Mouse (Mus musculus) MEL (cell line): ENCODE data around the gene Patz1. TPM values are rescaled to one million over a fixed set of nuclear protein-coding genes. Genes with fewer than 3 reads are reported as not detected.
A peak's percentile ranks its signal among the peaks of the same experiment; 100 is the strongest.

Source experiments
- DNase-seq: peaks from one replicate; pipeline ENCODE4 v3.0.0; 2011; ENCODE audit warnings: low read depth, low spot score
- H3K27ac ChIP-seq: 2 replicates; pipeline ENCODE4 v1.5.1; 2012; ENCODE audit warnings: low read depth, mild to moderate bottlenecking, control low read depth, low read length, moderate library complexity; ENCODE audit not compliant: control insufficient read depth
- H3K27me3 ChIP-seq, 2 experiments: fragments of 150-350 bp in 1 of 2; sonication (generic) in 1 of 2; 2 replicates each; pipeline ENCODE4 v1.6.1; 2012; ENCODE audit warnings: low read length in 2 of 2, mild to moderate bottlenecking in 2 of 2, improper control_type of control experiment in 1 of 2, moderate library complexity in 1 of 2; ENCODE audit not compliant: insufficient read depth in 2 of 2, control insufficient read depth in 1 of 2
- H3K36me3 ChIP-seq, 2 experiments: 2 replicates each; pipeline ENCODE4 v1.6.1; 2012 to 2014; ENCODE audit warnings: low read length in 2 of 2, improper control_type of control experiment in 1 of 2, inconsistent platforms in 1 of 2, mild to moderate bottlenecking in 1 of 2; ENCODE audit not compliant: insufficient read depth in 2 of 2, control insufficient read depth in 1 of 2
- H3K4me1 ChIP-seq, 2 experiments: fragments of 150-350 bp in 1 of 2; sonication (generic) in 1 of 2; 2 replicates each; pipeline ENCODE4 v1.6.1; 2012; ENCODE audit warnings: low read length in 2 of 2, improper control_type of control experiment in 1 of 2, mild to moderate bottlenecking in 1 of 2; ENCODE audit not compliant: insufficient read depth in 2 of 2, control insufficient read depth in 1 of 2
- H3K4me3 ChIP-seq, 2 experiments: fragments of 150-350 bp in 1 of 2; sonication (generic) in 1 of 2; 2 replicates each; pipeline ENCODE4 v1.5.1; 2012; ENCODE audit warnings: low read depth in 2 of 2, low read length in 2 of 2, mild to moderate bottlenecking in 2 of 2, moderate library complexity in 2 of 2, control low read depth in 1 of 2, improper control_type of control experiment in 1 of 2; ENCODE audit not compliant: control insufficient read depth in 1 of 2, insufficient read depth in 1 of 2
- H3K79me2 ChIP-seq: 2 replicates; pipeline ENCODE4 v1.6.1; 2012; ENCODE audit warnings: mild to moderate bottlenecking, low read length, moderate library complexity; ENCODE audit not compliant: control insufficient read depth, poor library complexity, insufficient read depth
- H3K9ac ChIP-seq: 2 replicates; pipeline ENCODE4 v1.6.1; 2012; ENCODE audit warnings: low read depth, mild to moderate bottlenecking, control low read depth, low read length, moderate library complexity; ENCODE audit not compliant: control insufficient read depth, poor library complexity, severe bottlenecking
- H3K9me3 ChIP-seq: fragments of 150-350 bp; sonication (generic); replicated peaks from 2 replicates; pipeline ENCODE4 v1.6.1; 2012; ENCODE audit warnings: mild to moderate bottlenecking, low read length, improper control_type of control experiment, moderate library complexity; ENCODE audit not compliant: insufficient read depth
- ELF1 ChIP-seq: IDR thresholded peaks from 2 replicates; pipeline ENCODE4 v1.6.1; 2014; ENCODE audit warnings: low read depth, mild to moderate bottlenecking, inconsistent platforms, low read length, improper control_type of control experiment, moderate library complexity
- EP300 ChIP-seq, 2 experiments: IDR thresholded peaks; 2 replicates each; pipeline ENCODE4 v1.6.1; 2011; ENCODE audit warnings: improper control_type of control experiment in 2 of 2, low read length in 2 of 2, low read depth in 1 of 2, mild to moderate bottlenecking in 1 of 2
- GABPA ChIP-seq: IDR thresholded peaks from 2 replicates; pipeline ENCODE4 v1.6.1; 2012; ENCODE audit warnings: low read depth, mild to moderate bottlenecking, inconsistent platforms, low read length, improper control_type of control experiment, moderate library complexity
- GATA1 ChIP-seq: IDR thresholded peaks from 2 replicates; pipeline ENCODE4 v1.6.1; 2011; ENCODE audit warnings: low read depth, low read length, improper control_type of control experiment
- HCFC1 ChIP-seq: IDR thresholded peaks from 2 replicates; pipeline ENCODE4 v1.6.1; 2012; ENCODE audit warnings: low read depth, mild to moderate bottlenecking, inconsistent platforms, low read length, improper control_type of control experiment, moderate library complexity
- KAT2A ChIP-seq: conservative IDR thresholded peaks from 2 replicates; pipeline ENCODE4 v1.6.1; 2012; ENCODE audit warnings: low read depth, low read length, improper control_type of control experiment, inconsistent platforms
- MAX ChIP-seq: IDR thresholded peaks from 2 replicates; pipeline ENCODE4 v1.6.1; 2011; ENCODE audit warnings: low read length, improper control_type of control experiment
- MXI1 ChIP-seq: IDR thresholded peaks from 2 replicates; pipeline ENCODE4 v1.6.1; 2011; ENCODE audit warnings: mild to moderate bottlenecking, low read depth, low read length, improper control_type of control experiment
- MYB ChIP-seq: IDR thresholded peaks from 2 replicates; pipeline ENCODE4 v1.6.1; 2011; ENCODE audit warnings: mild to moderate bottlenecking, low read depth, low read length, improper control_type of control experiment
- MYC ChIP-seq: IDR thresholded peaks from 2 replicates; pipeline ENCODE4 v1.6.1; 2011; ENCODE audit warnings: low read depth, mild to moderate bottlenecking, low read length, improper control_type of control experiment, moderate library complexity
- NELFE ChIP-seq: IDR thresholded peaks from 2 replicates; pipeline ENCODE4 v1.6.1; 2011; ENCODE audit warnings: low read depth, low read length, improper control_type of control experiment
- POLR2AphosphoS2 ChIP-seq: IDR thresholded peaks from 2 replicates; pipeline ENCODE4 v1.6.1; 2011; ENCODE audit warnings: low read length, improper control_type of control experiment
- POLR2AphosphoS5 ChIP-seq: IDR thresholded peaks from 2 replicates; pipeline ENCODE4 v1.6.1; 2012; ENCODE audit warnings: low read depth, borderline replicate concordance, mild to moderate bottlenecking, inconsistent platforms, low read length, moderate library complexity, mixed read lengths
- RCOR1 ChIP-seq: IDR thresholded peaks from 2 replicates; pipeline ENCODE4 v1.6.1; 2012; ENCODE audit warnings: low read depth, mild to moderate bottlenecking, inconsistent platforms, low read length, improper control_type of control experiment
- SMC3 ChIP-seq: IDR thresholded peaks from 2 replicates; pipeline ENCODE4 v1.6.1; 2011; ENCODE audit warnings: low read depth, low read length, improper control_type of control experiment
- TAL1 ChIP-seq: IDR thresholded peaks from 2 replicates; pipeline ENCODE4 v1.6.1; 2012; ENCODE audit warnings: mild to moderate bottlenecking, inconsistent platforms, low read length, moderate library complexity, mixed read lengths
- TCF12 ChIP-seq: IDR thresholded peaks from 2 replicates; pipeline ENCODE4 v1.6.1; 2014; ENCODE audit warnings: low read depth, mild to moderate bottlenecking, inconsistent platforms, low read length, improper control_type of control experiment, moderate library complexity
- UBTF ChIP-seq: IDR thresholded peaks from 2 replicates; pipeline ENCODE4 v1.6.1; 2012; ENCODE audit warnings: low read depth, mild to moderate bottlenecking, inconsistent platforms, low read length, improper control_type of control experiment, moderate library complexity, borderline replicate concordance; ENCODE audit not compliant: insufficient read depth
- ZC3H11A ChIP-seq: IDR thresholded peaks from 2 replicates; pipeline ENCODE4 v1.6.1; 2012; ENCODE audit warnings: low read depth, mild to moderate bottlenecking, inconsistent platforms, low read length, improper control_type of control experiment
- ZKSCAN1 ChIP-seq: IDR thresholded peaks from 2 replicates; pipeline ENCODE4 v1.6.1; 2012; ENCODE audit warnings: low read depth, mild to moderate bottlenecking, inconsistent platforms, low read length, improper control_type of control experiment, moderate library complexity
- ZNF384 ChIP-seq: IDR thresholded peaks from 2 replicates; pipeline ENCODE4 v1.6.1; 2012; ENCODE audit warnings: low read depth, mild to moderate bottlenecking, inconsistent platforms, low read length, improper control_type of control experiment
- polyA plus RNA-seq, 2 experiments: library from polyadenylated mRNA; stranded (reverse) in 1 of 2; unstranded in 1 of 2; fragments of >175 nt in 1 of 2; fragments of >200 nt in 1 of 2; gene quantifications; 2 replicates each; pipeline versions ENCODE4 v1.2.1 to v1.2.4; 2012; ENCODE audit warnings: low replicate concordance in 2 of 2, low read depth in 1 of 2; ENCODE audit not compliant: insufficient read length in 2 of 2, insufficient read depth in 1 of 2, missing spikeins in 1 of 2
- total RNA-seq: library from RNA; depleted of rRNA; stranded (reverse); fragments of 300-350 nt; gene quantifications from 2 replicates; pipeline ENCODE4 v1.2.3, GENCODE M21; 2012

Patz1 gene
- total and polyA plus RNA-seq, 3 experiments = 63.1 to 63.5 TPM; not detected in 1

- TF ChIP-seq ZKSCAN1 = no peak
- TF ChIP-seq GATA1 = peak; percentile 82
- TF ChIP-seq KAT2A = no peak
- TF ChIP-seq ZNF384 = peak; percentile 96
- peak; percentile 58; the same call in 1 of the 2 replicates for TF ChIP-seq TCF12
- no peak for TF ChIP-seq NELFE
- no peak for TF ChIP-seq GABPA
- TF ChIP-seq MXI1 = no peak
- TF ChIP-seq TAL1 = peak; percentile 43
- TF ChIP-seq ELF1 = peak; percentile 47; the same call in 1 of the 2 replicates
- no peak for TF ChIP-seq SMC3
- TF ChIP-seq MYC = peak; percentile 35; the same call in 1 of the 2 replicates
- TF ChIP-seq RCOR1 = peak; percentile 57; the same call in 1 of the 2 replicates
- no peak for TF ChIP-seq MAX
Measured at GRCm38 (mm10) chr11:3310789-3311585, 22.3 kb downstream of the Patz1 start (continued).

GRCm38 (mm10) chr11:3311586-3312347 is 23.1 kb downstream of the Patz1 start:
- Histone ChIP-seq H3K36me3 (peaks cover 7 to 47% of the 10 kb centered on the region in 2 experiments), H3K4me1 (peaks cover 35 to 47% of the 10 kb centered on the region in 2 experiments), H3K27me3 (no peaks in the 10 kb centered on the region), H3K79me2 (no peaks in the 10 kb centered on the region), H3K9me3 (no peaks in the 10 kb centered on the region), H3K9ac (peak overlapping the region; percentile 13; the same call in 1 of the 2 replicates), H3K4me3 (no peak overlapping the region), H3K27ac (peak overlapping the region; percentile 78)
- TF ChIP-seq POLR2AphosphoS5 (no peak), EP300 (IDR thresholded peaks at IDR 0.05; ENCODE audit: low read depth in 1 of 2, low read length in 2 of 2) (peak; percentile 1 to 53; a peak in 2 of 4 replicates), RCOR1 (0 out of 2 replicates have a peak, but pooled peaks have one; percentile 9), ZC3H11A (peak; percentile 4; the same call in 1 of the 2 replicates), MAX (0 out of 2 replicates have a peak, but pooled peaks have one; percentile 49), ELF1 (0 out of 2 replicates have a peak, but pooled peaks have one; percentile 6), POLR2AphosphoS2 (0 out of 2 replicates have a peak, but pooled peaks have one; percentile 6), HCFC1 (no peak), UBTF (no peak), MYB (0 out of 2 replicates have a peak, but pooled peaks have one; percentile 23)
- peak; percentile 50 for DNase-seq
